Mouse (Mus musculus) CD4-positive, CD25-positive, alpha-beta regulatory T cell, adult 9 weeks (primary cell): Measurements from ENCODE around the gene Olfr1034. TPM values are rescaled to one million over a fixed set of nuclear protein-coding genes. Genes with fewer than 3 reads are reported as not detected.

Experiments used
- polyA plus RNA-seq: library from polyadenylated mRNA; unstranded; fragments of 100-300 nt; shearing (Covaris generic); gene quantifications from one replicate; pipeline ENCODE4 v1.2.1, GENCODE M21; 2017

The Olfr1034 gene
- polyA plus RNA-seq = not detected

DNA sequence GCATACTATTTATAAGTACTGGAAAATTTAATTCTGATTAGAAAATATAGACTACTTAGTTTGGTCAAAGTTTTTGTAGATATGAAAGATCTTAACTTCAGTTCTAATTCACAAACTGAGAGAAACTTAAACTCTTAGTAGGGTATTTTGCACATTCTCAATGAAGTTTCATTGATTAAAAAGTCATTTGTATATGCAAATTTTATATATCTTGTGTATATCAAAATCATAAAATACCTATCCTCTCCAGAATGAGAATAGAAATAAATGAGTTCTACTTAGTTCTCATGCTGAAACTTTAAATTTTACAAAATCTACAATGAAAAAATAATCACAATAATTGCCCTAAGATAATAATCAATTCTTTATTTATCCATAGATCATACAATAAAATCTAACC, at the start of gene Olfr1034:
Gene Olfr1034, plus strand, starts transcription at position 301 of the 400 bp plus-strand sequence.

GRCm38 (mm10) chr2:86005240-86005639, 40.4 kb upstream of the Olfr1034 start, which contains the start of gene Olfr1032:
Gene Olfr1032, plus strand, starts transcription at chr2:86005540.

GRCm38 (mm10) chr2:86020406-86020805, 25.3 kb upstream of the Olfr1034 start, which contains the start of gene Olfr1033:
Gene Olfr1033, plus strand, starts transcription at chr2:86020633.

DNA sequence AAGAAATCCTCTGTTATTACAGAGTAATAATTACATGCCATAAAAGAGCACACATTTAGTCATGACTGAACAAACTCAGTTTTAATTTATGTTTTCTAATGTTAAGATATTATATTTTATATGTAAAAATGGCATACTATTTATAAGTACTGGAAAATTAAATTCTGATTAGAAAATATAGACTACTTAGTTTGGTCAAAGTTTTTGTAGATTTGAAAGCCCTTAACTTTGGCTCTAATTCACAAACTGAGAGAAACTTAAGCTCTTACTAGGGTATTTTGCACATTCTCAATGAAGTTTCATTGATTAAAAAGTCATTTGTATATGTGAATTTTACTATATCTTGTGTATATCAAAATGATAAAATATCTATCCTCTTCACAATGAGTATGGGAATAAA, 28.0 kb downstream of the Olfr1034 start, which contains the start of gene Olfr1036:
Gene Olfr1036, plus strand, starts transcription at position 301 of the 400 bp plus-strand sequence.

DNA sequence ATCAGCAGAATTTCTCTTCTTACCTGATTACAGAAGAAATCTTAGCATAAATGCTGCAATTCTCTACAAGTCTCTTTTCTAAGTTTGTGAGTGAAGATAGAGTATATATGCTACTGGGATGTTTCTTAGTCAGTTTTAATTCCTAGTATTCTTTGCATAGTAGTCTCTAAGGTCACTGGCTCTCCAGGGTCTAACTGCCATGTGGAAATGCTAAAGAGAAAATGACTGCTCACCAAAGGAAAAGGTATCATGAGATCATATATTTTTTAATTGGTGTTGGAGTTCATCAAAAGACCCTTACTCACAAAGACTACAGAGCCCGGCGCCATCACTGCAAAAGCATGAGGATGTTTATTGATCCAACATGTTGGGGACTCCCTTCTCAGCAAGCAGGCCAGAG, 41.6 kb downstream of the Olfr1034 start, which contains the start of gene Olfr1037:
Gene Olfr1037, minus strand, starts transcription at position 101 of the 400 bp plus-strand sequence.

Other genes starting within 250 kb of the Olfr1034 start
- gene Olfr1016, start 243.3 kb upstream of the Olfr1034 start, polyA plus RNA-seq = not detected
- not detected for gene Olfr1018, start 227.4 kb upstream of the Olfr1034 start, polyA plus RNA-seq
- not detected for gene Olfr1019, start 200.4 kb upstream of the Olfr1034 start, polyA plus RNA-seq
- gene Olfr1020, start 198.8 kb upstream of the Olfr1034 start, polyA plus RNA-seq = not detected
- not detected for gene Olfr1022, start 177.3 kb upstream of the Olfr1034 start, polyA plus RNA-seq
- gene Olfr1023, start 160.2 kb upstream of the Olfr1034 start, polyA plus RNA-seq = not detected
- not detected for gene Olfr1024, start 140.8 kb upstream of the Olfr1034 start, polyA plus RNA-seq
- gene Olfr1025-ps1, start 130.7 kb upstream of the Olfr1034 start, polyA plus RNA-seq = not detected
- gene Olfr1026, start 124.3 kb upstream of the Olfr1034 start, polyA plus RNA-seq = not detected
- gene Olfr1028, start 95.4 kb upstream of the Olfr1034 start, polyA plus RNA-seq = not detected
- gene Olfr1029, start 72.0 kb upstream of the Olfr1034 start, polyA plus RNA-seq = not detected
- not detected for gene Olfr1030, start 66.6 kb upstream of the Olfr1034 start, polyA plus RNA-seq
- gene Olfr1031, start 55.6 kb upstream of the Olfr1034 start, polyA plus RNA-seq = not detected
- gene Olfr1032, start 40.3 kb upstream of the Olfr1034 start, polyA plus RNA-seq = not detected
- 1.3 TPM for gene Olfr1033, start 25.2 kb upstream of the Olfr1034 start, polyA plus RNA-seq
- gene Olfr1036, start 28.1 kb downstream of the Olfr1034 start, polyA plus RNA-seq = not detected
- gene Olfr1037, start 41.5 kb downstream of the Olfr1034 start, polyA plus RNA-seq = not detected
- not detected for gene Olfr1039, start 90.1 kb downstream of the Olfr1034 start, polyA plus RNA-seq
- not detected for gene Olfr1040, start 100.9 kb downstream of the Olfr1034 start, polyA plus RNA-seq
- not detected for gene Olfr1042, start 116.0 kb downstream of the Olfr1034 start, polyA plus RNA-seq
- not detected for gene Olfr1043, start 121.7 kb downstream of the Olfr1034 start, polyA plus RNA-seq
- gene Olfr1044, start 132.0 kb downstream of the Olfr1034 start, polyA plus RNA-seq = not detected
- gene Olfr52, start 139.8 kb downstream of the Olfr1034 start, polyA plus RNA-seq = not detected
- gene Olfr1045, start 157.1 kb downstream of the Olfr1034 start, polyA plus RNA-seq = not detected
- not detected for gene Olfr1046, start 173.5 kb downstream of the Olfr1034 start, polyA plus RNA-seq
- not detected for gene Olfr1047, start 185.5 kb downstream of the Olfr1034 start, polyA plus RNA-seq
- gene Olfr1048, start 194.4 kb downstream of the Olfr1034 start, polyA plus RNA-seq = not detected
- gene Olfr1049, start 212.5 kb downstream of the Olfr1034 start, polyA plus RNA-seq = not detected
- gene Olfr1051, start 233.2 kb downstream of the Olfr1034 start, polyA plus RNA-seq = not detected
- gene Olfr1052, start 246.6 kb downstream of the Olfr1034 start, polyA plus RNA-seq = not detected